Mouse (Mus musculus) CH12F3 (cell line): ENCODE data around the gene Syt2.

ENCODE experiments used
- in situ Hi-C: fragments of 300-500 bp; cut with MboI; formaldehyde crosslinking; loops from 2 replicates; pipeline ENCODE4 v1.14.3; 2020; ENCODE audit warnings: low sequenced_read_pairs

Gene Syt2

DNA sequence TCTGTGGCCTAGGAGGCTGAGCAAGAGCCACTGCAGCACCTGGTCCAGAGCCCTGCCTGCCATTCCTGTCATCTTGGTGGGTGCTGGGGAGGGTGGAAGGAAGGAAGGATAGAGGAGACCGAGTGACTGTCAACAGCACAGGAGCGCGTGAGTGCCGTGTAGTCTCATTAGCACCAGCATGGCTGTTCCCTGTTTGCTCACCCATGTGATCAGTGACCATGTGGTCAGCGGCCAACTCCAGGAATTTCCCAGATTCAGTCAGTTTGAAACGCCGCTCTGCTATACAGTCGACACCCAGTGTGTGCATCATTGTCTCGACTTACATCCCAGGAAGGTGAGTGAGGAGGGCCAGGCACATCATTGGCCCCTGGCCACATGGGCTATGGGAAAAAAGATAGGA lies 91.0 kb downstream of the Syt2 start:
- in situ Hi-C loops = no loop called here

DNA sequence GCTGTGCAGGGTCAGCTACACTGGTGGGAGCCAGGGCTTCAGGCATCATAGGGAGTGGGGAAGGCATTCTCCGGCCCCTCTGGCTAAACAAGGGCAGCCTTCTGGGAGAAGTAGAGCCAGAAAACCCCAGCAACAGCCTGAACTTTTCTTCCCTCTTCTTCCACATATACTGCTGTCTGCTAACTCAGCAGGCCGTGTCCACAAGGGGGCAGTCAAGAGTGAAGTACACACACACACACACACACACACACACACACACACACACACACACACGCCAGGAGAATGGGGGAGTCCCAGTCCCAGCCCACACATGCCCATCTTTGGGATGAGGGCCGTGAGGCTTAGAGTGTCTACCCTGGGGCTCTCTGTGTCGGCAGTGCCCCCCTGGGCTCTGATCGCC lies 95.0 kb downstream of the Syt2 start:
- in situ Hi-C loops = loop anchor here (10.0 kb wide), 1 partner anchor 93 kb away; no protein-coding TSS in a partner anchor

DNA sequence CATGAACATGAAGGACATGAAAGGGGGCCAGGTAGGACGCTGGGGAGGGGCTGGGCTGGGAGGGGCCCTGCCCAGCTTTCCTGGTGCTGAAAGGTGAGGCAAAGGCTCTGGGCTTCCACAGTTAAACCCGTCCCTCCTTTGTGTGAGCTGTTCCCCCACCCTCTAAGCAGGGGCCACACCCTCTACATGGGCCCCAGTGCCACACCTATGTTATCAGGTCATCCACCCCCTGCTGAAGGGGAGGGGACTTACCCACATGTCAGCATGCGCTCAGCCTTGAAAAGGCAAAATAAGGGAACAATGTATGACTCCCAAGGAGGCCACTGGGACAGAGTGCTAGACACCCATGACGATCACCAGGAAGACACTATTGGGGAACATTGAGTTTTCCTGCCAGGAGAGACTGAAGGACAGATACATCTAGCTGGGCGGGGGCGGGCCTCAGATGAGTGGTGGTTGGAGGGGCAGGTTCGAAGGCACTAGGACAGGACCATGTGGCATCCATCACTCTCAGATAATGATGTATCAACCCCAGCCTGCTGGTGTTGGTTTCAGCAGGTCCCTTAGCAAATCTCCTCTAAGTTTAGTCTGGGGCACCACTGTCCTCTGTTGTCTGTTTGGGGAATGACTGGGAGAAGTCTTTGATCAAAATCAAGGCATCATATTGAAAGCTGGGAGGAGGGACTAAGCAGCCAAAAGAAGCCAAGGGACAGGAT lies 95.6 kb downstream of the Syt2 start:
- in situ Hi-C loops = loop anchor here (10.0 kb wide), 1 partner anchor 93 kb away; no protein-coding TSS in a partner anchor

DNA sequence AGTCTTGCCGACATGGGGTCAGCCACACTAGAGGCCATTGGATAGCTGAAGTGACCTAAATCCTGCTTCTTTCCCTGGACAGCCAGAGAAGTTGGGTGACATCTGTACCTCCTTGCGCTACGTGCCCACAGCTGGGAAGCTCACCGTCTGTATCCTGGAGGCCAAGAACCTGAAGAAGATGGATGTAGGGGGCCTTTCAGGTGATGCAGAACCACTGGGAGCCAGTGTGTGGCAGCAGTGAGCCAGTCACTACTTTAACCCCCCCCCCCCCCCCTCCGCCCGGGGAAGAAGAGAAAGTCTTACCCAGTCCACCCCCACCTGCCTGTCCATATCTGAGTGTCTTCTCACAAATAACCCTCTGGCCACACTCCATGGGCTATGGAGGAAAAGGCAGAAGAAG lies 99.2 kb downstream of the Syt2 start:
- in situ Hi-C loops = loop anchor here (10.0 kb wide), 1 partner anchor 89 kb away; no protein-coding TSS in a partner anchor

DNA sequence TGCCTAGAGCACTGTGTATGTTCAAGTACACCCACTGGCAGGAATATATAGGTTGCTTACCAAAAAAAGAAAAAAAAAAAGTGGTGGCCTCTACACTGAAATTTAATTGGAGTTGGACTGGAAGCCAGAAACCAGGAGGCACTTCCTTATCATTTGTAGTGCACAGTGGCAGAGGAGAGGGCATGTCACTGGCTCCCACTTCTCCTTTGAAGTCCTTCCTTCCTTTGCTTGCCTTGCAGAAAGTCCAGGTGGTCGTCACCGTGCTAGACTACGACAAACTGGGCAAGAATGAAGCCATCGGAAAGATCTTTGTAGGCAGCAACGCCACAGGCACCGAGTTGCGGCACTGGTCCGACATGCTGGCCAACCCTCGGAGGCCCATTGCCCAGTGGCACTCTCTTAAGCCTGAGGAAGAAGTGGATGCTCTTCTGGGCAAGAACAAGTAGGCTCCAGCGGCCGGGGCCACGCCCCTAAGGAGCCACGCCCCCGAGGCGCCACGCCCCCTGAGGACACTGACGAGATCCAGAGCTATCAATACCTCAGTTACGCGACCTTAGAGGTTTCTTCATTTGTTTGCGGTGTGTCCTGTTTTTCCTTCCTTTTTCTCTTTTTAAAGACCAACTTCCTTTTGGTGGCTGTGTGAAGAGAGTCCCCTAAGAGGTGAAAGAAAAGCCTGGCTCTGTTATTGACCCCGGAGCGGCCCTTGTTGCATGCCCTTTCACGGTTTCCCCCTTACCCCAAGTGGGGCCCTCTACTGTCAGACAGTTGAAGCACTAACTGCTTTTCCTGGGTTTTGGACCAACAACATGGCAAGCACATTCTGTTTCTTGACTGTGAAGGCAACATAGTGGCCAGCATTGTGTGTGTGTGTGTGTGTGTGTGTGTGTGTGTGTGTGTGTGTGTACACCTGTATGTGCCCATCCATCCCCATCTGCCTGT lies 101.0 kb downstream of the Syt2 start:
- in situ Hi-C loops = loop anchor here (10.0 kb wide), 1 partner anchor 87 kb away; no protein-coding TSS in a partner anchor

DNA sequence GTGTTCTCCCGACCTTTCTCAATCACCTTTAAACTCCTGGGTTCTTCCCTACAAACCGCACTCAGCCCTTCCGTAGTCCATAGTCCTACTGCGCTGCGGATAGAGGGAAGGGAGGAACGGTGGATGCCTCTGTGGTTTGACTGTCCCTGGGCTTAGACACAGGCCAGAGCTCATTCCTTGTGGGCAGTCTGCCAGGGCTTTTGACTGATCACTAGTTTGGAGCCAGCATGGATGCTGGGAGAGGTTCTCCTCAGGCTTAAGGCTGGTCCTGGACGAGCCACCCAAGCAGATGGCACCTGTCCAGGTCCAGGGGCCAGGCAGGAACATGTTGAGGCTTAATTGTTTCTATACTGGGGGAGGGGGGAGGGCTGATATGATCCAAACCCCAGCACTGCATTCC lies 103.4 kb downstream of the Syt2 start:
- in situ Hi-C loops = loop anchor here (10.0 kb wide), 1 partner anchor 85 kb away; no protein-coding TSS in a partner anchor

DNA sequence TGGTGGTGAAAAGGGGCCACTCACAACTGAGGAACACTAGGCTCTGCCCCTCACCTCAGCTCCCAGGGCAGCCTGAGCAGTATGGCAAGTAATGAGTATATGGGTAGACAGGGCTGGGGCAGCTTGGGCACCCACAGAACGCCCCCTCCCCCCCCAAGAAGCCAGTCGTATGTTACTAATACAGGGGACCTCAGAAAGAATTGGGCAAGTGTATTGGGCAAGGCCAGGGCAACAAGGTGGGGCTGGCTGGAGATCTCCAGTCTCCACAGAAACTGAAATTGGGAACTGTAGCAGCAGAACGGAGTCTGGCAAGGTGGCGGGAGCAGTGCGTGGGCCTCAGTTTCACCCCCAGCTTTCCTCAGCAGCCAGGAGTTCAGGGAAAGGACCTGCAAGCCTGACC lies 106.0 kb downstream of the Syt2 start:
- in situ Hi-C loops = no loop called here

DNA sequence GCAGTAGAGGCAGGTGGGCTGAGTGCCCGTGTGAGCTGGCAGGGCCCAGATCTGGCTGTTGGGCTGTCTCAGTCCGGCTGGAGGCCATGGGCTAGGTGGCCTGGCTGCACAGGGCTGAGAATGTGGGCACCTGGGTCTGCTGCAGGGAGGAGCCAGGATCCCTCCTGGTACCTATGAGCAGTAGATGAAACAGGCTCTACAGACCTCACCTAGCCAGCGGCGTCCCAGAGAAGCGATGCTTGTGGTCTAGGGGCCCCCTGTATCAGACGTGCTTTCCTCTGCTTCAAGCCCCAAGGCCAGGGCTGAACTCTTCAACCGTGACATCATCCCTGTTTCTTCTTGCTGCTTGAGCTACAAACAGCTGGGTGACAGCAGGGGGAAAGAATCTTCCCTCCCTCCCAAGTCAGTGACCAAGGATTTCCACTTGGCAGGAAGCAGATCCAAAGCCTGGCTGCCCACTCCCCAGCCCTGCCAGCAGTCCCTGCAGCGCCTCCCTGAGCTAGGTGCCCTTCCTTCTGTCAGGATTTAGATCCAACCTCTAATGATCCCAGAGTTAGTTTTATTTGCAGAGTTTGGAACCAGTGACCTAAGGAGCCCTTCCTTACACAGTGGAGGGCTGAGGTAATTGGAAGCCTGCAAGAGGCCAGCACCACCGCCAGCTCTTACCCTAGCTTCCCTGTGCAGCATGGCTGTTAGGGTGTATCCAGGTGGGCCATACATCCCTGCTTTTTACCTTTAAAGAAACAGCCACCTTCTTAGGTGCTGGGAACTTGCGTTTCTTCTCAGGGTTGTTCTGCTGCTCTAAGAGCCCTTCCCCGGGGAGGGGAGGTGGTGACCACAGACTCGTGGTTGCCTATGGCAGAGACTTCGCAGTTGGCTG lies 107.5 kb downstream of the Syt2 start:
- in situ Hi-C loops = no loop called here

DNA sequence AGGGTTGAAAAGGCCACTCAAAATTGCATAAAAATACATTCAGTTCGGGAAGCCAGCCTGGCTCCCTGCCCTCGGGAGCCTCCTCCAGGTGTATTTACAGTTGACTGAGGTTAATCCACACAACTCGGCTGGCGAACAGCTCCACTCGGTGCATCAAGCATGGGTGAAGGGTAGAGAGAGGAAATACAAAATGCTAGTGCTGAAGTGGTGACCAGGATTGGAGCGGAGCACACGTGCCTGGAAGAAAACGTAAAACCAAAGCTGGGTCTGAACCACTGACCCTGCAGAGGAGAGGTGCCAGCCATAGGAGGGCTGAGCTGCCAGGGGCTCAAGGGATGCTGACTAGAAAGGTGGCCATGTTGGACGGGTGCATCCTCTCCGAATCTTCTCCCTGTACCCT lies 108.3 kb downstream of the Syt2 start:
- in situ Hi-C loops = no loop called here

DNA sequence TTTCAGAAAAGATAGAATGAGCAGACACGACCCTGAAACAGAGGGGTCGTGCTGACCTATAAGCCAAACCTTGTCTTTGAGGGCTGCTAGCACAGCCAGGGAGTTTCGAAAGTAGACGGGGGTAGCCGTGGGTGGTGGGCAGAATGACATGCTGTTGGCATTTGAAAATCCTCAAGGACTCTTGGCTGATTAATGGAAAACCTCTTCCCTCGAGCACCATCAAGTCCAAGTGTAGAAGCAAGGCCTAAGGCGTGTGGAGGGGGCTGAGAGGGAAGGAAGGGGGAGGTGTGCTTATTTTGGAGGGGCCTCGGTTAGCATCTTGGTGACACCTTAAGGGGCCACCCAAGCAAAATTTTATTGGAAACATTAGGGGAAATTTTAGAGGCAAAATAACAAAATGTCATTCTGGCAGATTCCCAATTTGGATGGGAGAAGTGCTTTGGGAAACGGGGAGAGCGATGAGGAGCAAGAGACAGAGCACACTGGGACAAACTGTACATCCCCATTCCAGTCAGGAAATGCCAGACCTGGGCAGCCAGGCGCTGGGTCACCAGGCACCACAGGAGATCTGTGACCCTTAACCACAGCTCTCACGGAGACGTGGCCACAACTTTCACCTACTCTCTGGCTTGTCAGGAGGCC lies 109.2 kb downstream of the Syt2 start:
- in situ Hi-C loops = no loop called here

DNA sequence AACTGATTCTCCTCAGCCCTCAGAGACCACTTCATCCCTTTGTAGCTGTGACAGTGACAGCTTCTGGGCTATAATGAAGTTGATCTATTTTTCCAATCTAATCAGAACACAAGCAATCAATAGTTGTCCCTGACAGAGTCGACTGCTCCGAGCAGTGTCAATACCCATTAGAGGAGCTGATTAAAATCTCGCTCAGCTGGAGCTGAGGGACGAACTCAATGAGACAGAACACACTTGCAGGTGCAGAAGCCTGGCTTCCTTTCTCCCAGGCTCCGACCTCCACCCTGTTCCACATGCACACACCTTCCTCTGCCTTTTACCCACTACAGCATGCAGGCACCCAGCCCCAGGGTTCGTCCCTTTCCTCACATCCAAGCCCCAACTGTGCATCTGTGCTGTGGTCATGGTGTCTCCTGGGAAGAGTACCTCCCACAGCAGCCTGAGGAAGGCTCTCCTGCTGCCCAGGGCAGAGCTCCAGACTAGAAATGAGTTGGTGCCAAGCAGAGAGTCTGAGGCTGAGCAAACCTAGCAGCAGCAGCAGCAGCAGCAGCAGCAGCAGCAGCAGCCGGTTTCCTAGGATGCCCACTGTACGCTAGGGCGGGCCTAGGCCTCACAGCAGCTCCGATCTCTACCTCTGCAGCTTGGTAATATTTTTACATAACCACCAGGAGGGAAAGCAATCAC lies 109.9 kb downstream of the Syt2 start:
- in situ Hi-C loops = no loop called here

DNA sequence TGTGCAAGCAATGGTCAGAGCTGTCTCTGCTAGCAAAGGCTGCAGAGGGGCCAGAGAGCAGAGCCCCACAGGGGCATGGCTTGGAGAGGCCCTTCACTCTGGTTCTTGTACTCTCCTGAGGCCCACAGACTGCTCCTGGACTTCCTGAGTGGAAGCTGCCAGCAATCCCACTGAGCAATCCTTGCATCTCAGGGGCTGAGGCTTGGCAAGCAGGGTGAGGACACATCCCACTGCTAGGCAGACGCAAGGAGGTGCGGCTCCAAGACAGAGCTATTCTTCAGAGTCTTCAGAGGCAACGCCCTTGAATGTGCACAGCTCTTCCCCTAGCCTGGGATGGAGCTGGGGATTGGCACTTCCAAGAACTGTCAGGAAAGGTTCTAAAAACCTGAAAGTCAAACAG lies 110.8 kb downstream of the Syt2 start:
- in situ Hi-C loops = no loop called here

DNA sequence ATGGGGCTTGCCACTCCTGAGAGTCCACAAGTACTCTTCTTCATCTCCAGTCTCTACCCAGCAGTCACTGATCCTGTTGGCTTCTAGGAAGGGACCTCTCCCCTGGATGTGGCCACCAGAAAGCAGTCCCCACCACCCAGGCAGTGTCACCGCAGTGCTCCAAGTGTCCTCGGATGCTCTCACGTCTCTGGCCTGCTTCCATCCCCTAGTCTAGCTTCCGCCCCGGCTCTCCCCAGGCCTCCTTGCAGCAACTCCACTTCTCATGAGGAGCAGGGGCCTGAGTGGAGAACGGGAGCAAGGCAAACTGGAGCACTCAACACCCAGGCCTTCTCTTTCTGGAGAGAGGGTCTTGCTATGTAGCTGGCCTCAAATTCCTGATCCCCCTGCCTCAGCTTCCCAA lies 112.7 kb downstream of the Syt2 start:
- in situ Hi-C loops = no loop called here

DNA sequence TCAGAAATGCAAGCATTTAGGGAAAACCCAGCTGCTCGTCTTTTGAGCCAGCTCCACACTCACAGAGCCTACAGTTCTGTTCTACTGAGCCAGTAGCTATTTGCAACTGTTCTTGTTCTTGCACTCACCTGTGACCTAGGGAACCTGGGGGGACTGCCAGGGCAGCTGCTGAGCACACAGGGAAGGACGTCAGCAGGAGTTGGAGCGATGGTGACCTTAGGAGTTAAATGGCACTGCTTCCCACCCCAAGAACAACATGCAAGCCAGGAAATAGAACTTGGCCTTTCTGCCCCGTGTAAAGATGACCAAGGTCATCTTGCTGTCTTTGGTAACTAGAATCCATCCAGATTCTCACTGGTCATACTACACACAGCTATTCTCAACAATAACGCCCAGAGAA lies 114.2 kb downstream of the Syt2 start:
- in situ Hi-C loops = no loop called here

DNA sequence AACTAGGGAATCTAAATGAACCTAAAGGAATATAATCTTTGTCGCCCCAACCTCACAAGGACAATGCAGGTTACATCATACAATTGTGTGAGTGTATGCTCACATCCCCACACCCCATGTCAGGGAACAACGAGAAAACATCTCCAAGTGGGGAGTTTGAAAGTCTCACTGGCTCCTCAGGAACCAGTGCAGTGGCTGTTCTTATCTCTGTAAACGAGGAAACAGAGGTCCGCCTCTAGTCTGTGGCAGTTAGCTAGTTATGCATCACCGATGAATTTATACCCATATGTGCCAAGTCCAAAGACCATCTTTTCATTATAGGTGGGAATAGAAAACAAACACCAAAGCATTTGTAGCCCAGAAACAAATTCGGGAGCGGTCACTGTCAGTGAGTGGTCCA lies 115.1 kb downstream of the Syt2 start:
- in situ Hi-C loops = no loop called here

DNA sequence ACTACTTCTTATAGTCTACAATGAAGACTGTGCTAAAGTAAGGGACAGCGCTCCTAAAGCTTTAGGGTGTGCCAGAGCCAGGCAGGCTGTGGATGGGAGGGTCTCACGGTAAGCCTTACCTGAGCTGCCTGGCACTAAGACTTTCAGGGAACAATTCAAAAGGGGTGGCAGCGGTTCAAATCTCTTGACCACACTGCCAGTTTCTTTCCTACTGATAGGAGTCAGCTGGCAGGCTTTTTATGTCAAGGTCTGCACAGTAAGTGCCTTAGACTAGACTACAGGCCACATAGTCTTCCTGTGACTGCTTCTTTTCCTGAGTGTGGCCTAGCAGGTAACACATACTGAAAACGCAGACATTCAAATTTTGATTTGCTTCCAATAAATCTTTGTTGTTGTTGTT lies 116.8 kb downstream of the Syt2 start:
- in situ Hi-C loops = no loop called here

DNA sequence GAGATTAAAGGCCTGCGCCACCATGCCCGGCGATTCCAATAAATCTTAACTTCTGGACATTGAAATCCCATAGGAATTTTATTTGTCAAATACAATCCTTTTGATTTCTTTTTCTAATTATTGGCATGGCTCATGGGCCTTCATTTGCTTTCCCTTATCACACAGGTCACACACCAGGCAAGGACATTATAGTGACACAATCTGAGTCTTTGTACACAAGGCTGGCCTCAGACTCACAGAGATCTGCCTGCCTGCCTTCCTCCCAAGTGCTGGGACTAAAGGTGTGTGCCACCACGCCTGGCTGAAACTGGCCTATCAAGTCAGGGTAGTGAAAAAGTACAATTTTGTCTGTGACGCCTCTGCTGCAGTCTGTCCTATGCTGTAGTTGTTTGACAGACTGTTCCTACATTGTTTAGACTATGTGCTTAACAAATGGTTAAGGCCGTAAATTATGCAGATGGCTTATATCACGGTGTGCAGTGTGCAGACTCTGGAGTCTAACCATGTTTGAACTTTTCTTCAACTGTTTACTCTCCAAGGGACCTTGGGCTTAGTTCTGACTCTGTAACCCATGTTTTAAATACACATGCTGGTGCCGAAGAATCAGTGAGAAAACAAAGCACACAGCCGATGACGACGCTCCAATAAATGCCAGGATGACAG lies 117.4 kb downstream of the Syt2 start:
- in situ Hi-C loops = no loop called here

DNA sequence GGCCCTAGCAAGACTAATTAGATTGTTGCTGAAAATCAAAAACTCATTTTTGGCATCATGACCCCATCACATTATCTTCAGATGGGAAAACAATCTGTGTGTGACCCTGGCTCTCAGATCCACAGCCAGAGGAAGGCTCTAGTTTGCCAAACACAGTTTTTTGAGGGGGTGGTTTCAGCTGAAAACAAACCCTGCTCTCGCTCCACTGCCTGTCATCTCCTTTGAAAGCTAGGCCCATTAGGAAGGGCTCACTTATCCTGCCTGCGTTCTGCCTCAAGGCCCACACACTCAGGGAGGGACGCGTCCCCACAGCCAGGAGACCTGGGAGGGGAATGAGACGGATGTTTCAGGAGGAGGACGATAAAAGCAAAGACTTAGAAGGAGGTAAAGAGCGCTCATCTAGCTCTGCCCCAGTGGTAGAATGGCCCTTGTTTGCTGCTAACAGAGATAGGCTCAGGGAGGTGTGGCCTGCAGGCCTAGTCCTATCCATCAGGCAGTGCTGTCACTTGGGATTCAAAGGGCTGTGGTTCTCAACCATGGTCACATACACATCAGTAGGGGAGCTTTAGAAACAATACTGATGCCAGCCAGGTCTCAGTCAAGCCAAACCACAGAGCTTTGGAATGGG lies 118.5 kb downstream of the Syt2 start:
- in situ Hi-C loops = no loop called here

DNA sequence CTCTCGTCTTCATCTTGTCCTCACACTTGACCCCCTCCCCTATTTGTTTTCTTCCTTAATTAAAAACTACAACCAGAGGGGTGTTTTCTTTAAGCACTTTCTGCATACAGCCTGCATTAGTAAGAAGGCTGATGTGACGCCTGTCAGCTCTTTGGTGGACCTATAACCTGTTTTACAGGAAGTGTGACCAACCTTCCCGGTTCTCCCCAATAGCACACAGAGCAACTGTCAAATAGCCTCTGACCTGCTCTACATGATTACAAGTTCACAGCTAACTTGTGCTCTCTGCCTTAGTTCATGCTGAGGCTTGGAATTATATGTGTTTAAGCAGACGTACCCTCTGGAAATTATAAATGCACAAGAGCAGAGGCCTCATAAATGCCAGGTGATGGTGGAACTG lies 120.0 kb downstream of the Syt2 start:
- in situ Hi-C loops = no loop called here
